Mouse (Mus musculus): ENCODE results near the gene Syne4.

The Syne4 gene

DNA sequence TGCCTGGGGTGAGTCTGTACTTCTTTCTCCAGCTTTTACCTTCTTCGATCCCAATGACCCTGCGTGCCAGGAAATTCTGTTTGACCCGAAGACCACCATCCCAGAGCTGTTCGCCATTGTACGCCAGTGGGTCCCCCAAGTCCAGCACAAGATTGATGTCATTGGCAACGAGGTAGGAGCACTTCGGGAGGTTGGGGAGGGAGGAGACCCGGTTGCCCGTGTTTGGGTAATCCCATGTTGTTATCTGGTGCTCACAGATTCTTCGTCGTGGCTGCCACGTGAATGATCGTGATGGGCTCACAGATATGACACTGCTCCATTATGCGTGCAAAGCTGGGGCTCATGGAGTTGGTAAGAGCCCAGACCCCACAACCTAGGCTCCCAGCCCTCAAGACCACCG, 17.8 kb upstream of the Syne4 start:
- DNase-seq (ENCODE audit: low read depth, low spot score), result no peak

GRCm38 (mm10) chr7:30297266-30297665, 17.3 kb upstream of the Syne4 start:
- DNase-seq (ENCODE audit: low read depth, low spot score), result no peak

- DNase-seq (ENCODE audit: low read depth, low spot score), result peak; percentile 64
Observed at GRCm38 (mm10) chr7:30300914-30301313, 13.7 kb upstream of the Syne4 start.

DNA sequence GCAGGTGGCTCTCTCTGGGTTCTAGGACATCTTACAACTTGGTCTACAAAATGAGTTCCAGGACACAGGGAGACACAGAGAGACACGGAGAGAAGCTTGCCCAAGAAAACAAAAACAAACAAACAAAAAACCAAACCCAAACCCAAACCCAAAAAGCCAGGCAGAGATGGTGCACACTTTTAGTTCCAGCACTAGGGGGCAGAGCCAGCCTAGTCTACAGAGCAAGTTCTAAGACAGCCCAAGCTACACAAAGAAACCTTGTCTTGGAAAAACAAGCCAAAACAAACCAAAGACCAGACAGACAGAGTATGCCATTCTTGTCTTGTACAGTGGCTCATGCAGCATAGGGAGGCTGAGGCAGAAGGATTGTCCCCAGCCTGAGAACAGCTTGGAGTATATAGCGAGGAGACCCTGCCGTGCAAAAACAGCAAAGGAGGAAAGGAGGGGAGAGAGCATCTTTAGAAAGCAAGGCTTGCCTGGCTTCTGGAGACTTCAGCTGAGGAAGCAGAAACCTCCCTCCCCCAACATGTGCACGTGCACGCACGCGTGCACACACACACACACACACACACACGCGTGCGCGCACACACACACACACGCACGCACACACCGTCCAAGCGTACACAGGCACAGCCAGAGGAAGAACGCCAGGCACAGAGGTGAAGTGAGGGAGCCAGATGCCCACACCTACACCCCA, 8.4 kb upstream of the Syne4 start:
- DNase-seq (ENCODE audit: low read depth, low spot score), result peak; percentile 57

- peak; percentile 97 for DNase-seq (ENCODE audit: low read depth, low spot score)
Observed at GRCm38 (mm10) chr7:30308076-30309005, 6.3 kb upstream of the Syne4 start, which contains the start of gene Alkbh6. TSS of gene Alkbh6 (plus strand) at chr7:30308717.

DNA sequence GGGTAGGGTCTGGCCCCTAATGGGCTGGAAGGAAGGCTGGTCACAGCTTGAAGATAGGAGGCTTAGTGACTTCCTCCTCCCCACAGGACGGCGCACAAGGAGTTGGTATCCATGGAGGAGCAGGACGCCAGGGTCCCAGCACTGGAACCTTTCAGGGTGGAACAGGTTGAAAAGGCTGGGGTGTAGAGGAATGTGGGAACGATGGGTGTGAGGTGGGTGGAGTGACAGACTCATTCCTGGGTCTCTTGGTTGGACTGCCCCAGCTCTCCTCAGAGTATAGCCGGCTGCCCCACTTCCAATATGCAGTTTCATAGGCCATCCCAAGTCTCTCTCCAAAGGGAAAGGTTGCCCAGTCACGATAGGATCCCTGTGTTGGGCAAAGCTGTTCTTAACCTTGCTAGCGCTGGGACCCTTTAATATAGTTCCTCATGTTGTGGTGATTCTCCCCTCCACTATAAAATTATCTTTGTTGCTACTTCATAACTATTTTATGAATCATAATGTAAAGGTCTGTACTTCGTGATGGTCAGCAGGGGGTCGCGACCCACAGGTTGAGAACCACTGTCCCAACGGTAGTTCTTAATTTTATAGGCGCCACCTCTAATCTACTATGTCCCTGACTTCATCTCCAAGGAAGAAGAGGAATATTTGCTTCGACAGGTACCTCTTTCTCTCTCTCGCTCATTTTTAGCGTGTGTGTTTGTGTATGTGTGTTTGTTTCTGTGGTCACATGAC, 5.0 kb upstream of the Syne4 start:
- DNase-seq (ENCODE audit: low read depth, low spot score), result no peak

GRCm38 (mm10) chr7:30310136-30310535, 4.5 kb upstream of the Syne4 start:
- DNase-seq (ENCODE audit: low read depth, low spot score), result no peak

GRCm38 (mm10) chr7:30313666-30314320, 814 bp upstream of the Syne4 start:
- no peak for DNase-seq (ENCODE audit: low read depth, low spot score)

DNA sequence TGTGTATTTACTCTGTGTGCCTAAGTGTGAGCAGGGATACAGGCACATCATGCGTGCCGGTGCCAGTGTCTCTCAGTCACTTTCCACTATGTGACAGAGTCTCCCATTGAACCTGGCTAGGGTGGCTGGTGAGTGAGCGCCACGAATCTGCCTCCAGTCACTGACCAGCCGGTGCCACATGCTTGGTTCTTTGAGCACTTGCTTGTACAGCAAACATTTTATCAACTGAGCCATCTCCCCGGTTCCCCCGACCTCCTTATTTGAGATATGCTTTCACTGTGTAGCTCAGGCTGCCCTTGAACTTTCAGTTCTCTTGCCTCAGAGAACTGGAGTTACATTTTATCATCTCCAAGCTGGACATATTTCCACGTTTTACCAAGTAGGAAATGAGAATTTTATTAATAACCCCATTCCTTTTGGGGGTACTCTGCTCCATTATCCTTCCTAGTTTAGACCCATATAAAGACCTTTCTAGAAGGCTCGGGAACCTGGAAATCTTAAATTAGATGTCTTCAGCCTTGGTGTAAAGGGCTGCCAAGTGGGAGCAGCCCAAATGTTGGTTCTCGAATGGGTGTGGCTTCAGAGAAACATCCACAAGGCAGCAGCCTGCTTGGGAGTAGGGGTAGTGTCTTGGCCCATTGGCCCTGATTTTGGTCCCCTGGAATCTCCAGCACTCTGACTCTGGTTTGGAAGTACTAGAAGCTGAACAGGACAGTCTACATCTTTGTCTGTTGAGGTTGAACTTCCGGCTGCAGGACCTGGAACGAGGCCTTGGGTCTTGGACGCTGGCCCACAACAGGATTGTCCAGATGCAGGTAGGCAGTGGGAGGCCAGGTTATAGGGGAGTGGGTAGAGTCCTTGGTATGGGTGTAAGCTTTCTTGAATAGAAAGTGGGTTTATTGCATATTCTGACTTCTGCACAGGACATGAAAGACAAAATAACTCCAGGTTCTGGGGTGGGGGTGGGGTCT, 1.2 kb downstream of the Syne4 start:
- no peak for DNase-seq (ENCODE audit: low read depth, low spot score)

- no peak for DNase-seq (ENCODE audit: low read depth, low spot score)
Observed at GRCm38 (mm10) chr7:30318142-30318541, 3.5 kb downstream of the Syne4 start.

DNA sequence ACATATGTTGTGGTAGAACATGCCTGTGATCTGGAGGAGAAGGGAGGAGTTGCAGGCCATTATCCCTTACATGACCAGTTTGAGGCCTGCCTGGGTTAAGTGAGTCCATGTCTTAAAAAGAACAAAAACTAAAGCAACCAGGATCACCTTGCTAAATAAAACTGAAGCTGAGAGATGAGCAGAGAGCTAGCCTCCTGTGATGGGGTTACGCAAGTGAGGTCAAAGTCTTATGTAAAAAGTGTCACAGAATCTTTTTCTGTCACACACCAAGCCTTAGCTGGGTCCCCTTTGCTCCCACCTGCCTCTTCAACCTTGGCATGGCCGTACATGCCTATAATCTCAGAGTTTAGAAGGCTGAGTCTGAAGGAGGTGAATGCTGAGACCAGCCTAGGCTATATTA, 6.3 kb downstream of the Syne4 start:
- no peak for DNase-seq (ENCODE audit: low read depth, low spot score)

DNA sequence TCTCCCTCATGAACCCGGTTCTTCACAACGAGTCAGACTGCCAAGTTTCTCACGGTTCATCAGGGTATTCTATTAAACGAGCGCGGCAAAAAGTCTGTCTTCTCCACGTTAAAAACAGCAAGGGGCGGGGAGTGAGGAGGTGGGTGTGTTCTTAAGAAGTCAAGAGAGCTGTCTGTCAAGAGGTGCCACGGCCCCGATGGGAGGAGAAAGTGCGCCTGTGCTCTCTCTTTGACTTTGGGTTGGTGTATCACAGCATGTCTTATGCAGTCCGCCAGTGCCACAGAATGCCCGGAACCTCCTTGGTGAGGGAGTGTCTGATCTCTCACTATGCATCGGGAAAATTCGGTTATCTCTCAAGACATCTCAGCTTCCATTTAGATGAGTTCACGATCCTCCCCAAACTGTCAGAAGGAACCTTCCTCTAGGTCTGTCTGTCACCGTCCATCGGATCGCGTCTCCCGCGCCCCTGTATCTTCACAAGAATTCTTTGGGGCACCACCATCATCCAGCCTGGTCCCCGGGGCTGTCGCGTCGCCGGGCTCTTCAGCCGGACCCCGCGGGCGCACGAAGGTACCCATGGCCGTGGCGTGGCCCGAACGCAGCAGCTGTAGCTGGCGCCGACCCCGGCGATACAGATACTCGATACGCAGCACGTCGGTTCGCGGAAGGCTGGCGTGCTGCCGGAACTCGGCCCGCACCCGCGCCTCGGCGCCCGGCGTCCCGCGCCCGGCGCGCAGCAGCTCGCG, 7.1 kb downstream of the Syne4 start, which contains the start of gene E130208F15Rik:
TSS of gene E130208F15Rik (plus strand) at position 202 of the 746 bp plus-strand sequence.
- DNase-seq (ENCODE audit: low read depth, low spot score), result peak; percentile 91

GRCm38 (mm10) chr7:30322285-30322667, 7.7 kb downstream of the Syne4 start:
- DNase-seq (ENCODE audit: low read depth, low spot score), result peak; percentile 97

GRCm38 (mm10) chr7:30322865-30323264, 8.3 kb downstream of the Syne4 start:
- peak; percentile 85 for DNase-seq (ENCODE audit: low read depth, low spot score)

DNA sequence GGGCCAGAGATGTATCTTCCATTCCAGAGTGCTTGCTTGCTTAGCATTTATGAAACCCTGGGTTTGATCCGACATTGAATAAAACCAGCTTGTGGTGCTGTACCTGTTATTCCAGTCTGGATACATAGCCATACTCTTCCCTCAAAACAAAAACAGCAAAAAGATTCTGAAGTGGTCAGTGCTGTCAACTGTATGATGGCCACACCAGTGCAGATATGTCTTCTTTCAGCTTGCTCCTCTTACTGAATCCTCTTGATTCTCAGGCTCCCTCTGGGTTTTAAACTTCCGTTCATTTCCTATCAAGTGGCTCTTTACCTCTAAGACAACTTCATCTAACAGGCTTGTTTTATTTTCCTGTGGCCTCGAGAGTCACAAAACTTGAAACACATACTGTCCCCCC, 9.2 kb downstream of the Syne4 start, which contains the start of gene Sdhaf1:
TSS of gene Sdhaf1 (minus strand) at position 101 of the 400 bp plus-strand sequence.
- no peak for DNase-seq (ENCODE audit: low read depth, low spot score)

GRCm38 (mm10) chr7:30324300-30324944, 9.8 kb downstream of the Syne4 start:
- DNase-seq (ENCODE audit: low read depth, low spot score), result no peak

- peak; percentile 77 for DNase-seq (ENCODE audit: low read depth, low spot score)
Observed at GRCm38 (mm10) chr7:30325364-30325763, 10.8 kb downstream of the Syne4 start.

GRCm38 (mm10) chr7:30326427-30326826, 11.8 kb downstream of the Syne4 start:
- DNase-seq (ENCODE audit: low read depth, low spot score), result no peak

DNA sequence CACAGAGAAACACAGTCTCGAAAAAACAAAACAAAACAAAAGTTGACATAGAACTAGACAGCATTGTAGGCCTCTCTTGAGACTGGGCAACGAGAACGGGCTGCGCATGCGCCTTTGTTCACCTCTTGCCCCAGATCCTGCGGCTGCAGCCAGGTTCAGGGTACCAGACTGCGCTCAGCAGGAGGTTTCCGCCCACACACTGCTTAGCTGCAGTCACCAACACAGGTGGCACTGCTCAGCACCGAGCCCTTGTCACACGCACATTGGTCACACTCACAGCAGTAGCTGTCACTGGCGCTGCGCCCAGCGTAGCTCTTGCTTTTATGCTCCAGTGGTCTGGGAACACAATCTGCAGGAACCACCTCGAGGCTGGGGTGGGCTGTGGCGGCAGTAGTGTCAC, 12.5 kb downstream of the Syne4 start:
- peak; percentile 55 for DNase-seq (ENCODE audit: low read depth, low spot score)

Data from CD4-positive helper T cell, adult 2 months (primary cell).